Mouse (Mus musculus) thymus, postnatal 25 days (tissue): ENCODE data around the gene Igfbp1.

Experiments used
- DNase-seq: peaks from one replicate; pipeline ENCODE4 v3.0.0; 2022

Igfbp1 gene

DNA sequence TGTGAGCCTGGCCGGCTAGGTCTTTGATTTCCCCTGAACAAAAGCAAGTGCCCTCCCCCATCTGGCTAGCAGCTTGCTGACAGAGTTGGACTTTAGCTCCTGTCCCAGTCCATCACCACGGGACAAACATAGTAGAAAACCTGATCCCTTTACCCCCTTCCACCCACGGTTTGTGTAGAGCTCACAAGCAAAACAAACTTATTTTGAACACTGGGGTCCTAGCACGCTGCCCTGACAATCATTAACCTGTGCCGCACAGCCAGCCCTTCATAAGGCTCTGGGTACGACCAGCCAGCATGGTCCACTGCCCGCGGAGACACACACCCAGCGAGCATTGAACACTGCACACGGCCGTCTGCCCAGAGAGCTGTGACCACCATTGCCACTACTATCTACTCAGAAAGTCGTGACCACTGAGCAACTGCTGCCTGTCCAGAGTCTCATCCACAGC is at the start of gene Igfbp1:
Gene Igfbp1 (plus strand): TSS at position 292 of the 451 bp plus-strand sequence.
- no peak for DNase-seq

DNA sequence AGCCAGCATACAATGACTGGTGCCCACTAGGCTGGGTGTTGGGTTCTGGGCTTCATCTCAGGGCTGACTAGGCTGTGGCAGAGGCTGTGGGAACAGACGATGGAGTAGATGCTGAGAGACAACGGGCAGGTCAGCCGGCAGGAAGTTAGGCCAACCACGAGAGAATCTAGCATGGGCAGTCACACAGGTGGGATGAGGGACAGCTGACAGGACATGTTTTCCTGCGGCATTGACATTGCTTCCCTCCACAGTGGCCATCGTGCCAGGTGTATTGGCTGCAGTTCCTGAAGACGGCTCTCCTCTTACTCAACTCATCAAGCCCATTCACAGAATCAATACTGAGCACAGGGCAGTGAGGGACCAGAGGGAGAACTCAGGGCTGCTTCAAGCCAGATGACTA is 49.6 kb upstream of the Igfbp1 start:
- no peak for DNase-seq

DNA sequence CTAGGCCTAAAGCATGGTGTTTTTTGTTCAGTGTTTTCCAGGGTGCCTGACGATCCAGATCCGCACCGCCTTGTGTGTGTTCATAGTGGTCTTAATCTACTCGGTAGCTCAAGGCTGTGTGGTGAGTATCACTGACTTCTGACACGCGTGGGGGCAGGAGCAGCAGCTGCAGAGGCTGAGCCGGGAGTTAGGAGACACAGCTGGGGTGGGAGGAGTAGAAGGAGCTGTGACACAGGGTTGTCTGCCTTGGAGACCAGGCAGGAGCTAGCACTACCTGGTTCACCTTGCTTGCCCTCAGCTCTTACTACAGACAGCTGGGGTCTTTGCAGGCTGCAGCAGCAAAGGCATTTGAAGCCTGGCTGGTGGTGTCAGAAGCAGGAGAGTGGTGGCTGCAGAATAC is 48.1 kb upstream of the Igfbp1 start:
- peak; percentile 46 for DNase-seq

DNA sequence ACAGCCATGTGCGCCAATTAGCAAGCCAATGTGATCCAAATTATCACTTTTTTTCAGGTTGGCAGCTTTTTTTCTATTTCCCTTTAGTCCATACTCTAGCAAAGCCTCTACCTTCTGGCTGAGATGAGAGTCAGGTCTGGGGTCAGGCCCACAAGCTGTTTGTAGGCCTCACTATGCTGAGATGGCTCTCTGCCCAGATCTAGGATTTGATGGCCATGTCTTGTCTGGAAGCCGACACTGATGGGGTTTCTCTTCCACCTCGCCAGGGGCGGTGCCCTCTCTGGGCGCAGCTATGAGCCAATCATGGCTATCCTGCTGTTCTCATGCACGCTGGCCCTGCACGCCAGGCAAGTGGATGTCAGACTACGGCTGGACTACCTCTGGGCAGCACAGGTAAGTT is 47.1 kb upstream of the Igfbp1 start:
- DNase-seq = no peak

DNA sequence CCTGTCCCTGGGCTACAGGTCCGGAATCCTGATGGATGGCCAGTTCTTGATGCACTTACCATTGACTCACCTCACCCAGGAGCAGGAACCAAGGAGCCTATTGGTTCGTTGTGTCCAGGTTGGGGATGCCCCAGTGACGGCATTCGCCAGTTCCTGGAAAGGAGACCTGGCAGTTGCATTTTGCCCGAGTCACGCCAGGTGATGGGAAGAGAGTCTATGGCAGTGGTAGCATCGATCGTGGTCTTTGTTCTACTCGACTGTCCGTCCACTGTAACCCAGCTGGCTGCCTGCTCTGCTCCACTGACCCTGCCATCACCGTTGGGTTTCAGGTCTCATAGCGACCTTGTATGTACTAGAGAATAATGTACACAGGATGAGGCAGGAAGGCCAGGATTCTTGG is 45.2 kb upstream of the Igfbp1 start:
- no peak for DNase-seq

DNA sequence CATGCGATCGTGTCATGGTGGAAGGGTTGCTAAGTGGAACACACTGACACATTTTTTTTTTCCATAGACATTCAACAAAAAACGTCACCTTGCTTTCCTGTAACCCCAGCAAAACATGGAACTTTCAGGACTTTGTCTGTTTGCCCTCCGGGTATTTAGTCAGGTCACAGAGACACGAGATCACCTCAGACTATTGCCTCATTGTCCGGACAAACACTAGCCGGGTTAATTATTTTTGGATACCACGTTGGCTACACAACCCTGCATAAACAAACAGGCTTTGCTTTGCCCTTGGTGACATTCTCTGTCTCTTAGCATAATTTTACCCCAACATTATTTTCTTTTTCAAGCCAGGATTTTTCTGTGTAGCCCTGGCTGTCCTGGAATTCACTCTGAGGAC is 44.5 kb upstream of the Igfbp1 start:
- no peak for DNase-seq

DNA sequence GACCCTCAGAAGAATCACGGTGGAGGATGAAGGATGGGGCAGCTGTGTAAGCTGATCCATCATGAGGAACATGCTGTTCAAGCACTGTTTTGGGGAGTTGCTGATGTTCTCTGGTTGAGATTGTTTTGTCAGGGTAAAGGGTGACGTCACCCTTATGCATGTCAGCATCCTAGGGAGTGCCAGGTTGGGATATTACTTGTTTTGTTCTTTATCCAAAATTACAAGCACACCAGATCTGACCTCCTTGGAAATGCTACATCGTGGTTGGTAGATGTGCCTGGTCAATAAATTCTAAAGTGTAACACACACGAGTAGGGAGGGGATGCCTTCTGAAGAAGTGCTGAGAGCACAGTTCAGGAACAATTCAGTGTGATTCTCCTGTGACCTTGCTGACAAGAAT is 41.2 kb upstream of the Igfbp1 start:
- DNase-seq = no peak

DNA sequence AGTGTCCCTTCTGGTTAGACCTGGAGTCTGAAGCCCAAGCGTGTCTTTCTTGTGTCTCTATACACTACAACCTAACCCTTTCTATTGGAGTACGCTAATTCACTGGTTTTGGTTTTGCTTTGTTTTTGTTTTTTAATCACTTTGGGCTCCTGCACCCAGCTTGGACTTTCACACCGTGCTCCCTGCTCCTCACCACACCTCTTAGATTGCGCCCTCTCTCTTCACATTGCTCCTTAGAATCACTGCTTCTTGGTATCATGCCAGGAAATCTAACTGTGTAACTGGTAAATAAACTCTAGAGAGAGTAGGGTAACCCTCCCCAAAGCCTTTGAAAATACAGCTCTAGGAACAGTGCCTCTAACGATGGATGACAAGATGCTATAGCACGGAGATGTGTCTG is 39.4 kb upstream of the Igfbp1 start:
- DNase-seq = no peak

DNA sequence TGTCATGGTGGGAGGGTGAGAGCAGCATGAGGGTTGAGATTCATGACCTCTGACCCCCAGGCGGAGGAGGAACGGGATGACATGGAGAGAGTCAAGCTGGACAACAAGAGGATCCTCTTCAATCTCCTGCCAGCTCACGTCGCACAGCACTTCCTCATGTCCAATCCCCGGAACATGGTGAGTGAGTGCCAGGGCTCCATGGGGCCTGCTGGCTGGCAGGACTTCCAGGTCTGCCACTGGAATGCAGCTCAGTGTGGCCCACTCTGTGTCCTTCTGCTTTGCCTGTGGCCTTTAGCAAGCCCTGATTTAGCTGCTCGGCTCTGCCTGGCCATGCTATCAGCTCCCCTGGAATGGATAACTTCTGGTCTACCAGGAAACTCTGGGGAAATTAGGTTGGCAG is 37.4 kb upstream of the Igfbp1 start:
- no peak for DNase-seq

DNA sequence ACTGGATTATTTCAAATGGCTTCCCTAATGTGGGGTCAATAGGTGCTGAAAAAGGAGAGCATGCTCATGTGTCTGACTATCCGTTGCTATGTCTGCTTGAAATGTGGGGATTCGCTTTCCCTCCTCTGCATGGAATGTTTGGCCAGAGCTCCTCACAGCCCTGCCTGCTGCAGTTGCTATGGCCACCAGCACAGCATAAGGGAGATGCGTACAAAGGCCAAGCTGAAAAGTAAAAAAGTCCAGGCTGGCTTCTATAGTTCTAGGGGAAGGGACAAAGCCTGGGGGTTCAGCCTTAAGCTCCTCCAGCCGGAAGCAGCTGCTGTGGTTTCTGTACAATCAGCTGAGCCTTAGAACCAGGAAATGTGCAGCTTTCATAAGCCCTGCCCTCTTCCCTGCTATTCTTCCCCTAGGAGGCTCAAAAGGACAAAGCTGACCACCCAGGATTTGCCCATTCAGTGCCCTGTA is 36.9 kb upstream of the Igfbp1 start:
- peak; percentile 52 for DNase-seq

DNA sequence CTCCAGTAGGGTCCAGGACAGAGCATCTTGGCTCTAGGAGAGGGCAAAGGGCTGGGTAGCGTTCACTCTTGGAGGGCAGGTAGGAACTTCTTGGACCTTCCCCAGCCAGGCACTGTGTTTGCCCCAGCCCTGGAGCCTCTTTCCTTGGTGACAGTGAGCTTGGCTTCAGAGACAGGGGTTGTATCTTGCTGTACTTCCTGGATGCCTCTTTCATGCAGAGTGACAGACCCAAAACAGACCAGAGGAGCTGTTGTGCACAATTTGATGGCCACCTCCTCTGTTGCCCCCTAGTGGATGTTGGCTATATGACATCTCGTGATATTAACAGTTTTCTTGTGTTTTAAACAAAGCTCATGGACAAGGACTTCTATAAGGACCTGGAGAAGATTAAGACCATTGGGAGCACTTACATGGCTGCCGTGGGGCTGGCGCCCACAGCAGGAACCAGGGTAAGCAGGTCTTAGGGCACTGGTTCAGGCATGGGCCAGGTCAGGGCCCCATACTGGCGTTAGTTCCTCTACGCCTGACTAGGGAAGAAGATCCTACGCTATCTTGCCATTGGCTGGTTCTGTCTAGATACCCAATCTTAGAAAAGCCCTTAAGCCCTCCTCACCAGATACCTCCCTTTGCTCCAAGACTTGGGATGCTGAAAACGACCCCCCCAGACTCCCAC is 35.9 kb upstream of the Igfbp1 start:
- peak; percentile 54 for DNase-seq

DNA sequence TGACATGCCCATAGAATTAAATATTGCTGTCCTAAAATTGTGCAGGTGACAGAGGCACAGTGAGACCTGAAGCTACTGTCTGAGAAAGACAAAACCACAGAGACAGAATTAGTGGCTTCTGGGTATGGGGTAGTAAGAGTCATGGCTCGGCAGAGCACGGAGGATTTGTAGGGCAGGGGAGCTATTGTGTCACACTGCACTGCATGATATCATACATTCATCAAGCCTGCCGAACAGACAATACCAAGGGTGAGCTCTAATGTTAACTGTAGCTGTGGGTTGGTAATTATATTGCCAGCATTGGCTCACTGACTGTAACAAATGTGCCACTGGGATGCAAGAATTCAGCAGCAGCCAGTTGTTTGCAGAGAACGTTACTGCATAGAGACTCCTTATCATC is 33.2 kb upstream of the Igfbp1 start:
- no peak for DNase-seq

DNA sequence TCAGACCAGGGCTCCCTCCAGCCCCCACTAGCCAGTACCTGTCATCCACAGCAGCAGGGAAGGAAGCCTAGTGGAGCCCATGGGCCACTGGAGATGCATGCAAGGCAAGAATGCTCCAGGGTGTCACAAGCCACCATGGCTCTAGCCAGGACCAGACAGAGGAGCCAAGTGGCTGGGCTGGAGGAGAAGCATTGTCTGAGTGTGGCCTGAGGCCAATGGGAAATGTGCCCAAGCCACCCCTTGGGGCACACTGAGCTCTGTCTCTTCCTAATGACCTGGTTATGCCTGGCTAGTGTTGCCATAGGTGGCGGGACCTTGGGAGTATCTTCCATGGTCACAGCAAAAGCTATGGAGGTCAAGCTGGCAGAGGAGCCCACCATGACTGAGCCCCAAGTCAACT is 27.9 kb upstream of the Igfbp1 start:
- no peak for DNase-seq

DNA sequence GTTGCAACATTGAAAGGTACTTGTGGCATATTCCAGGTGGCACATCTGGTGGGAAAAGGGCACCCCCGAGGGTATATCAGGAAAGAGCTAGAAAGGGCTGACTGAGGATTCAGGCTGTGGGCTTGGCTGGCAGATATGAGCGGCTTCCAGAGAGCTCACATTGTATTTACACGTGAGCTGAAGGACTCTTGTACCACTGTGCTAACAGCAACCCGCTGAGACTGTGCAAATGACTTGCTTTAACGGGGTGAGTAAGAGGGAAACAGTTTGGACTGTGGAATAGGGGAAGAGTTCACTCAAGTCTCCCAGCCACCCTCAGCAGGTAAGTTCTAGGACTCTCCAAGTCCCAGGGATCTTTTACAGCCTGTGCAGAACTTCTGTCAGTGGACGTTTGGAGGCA is 23.9 kb upstream of the Igfbp1 start:
- no peak for DNase-seq

DNA sequence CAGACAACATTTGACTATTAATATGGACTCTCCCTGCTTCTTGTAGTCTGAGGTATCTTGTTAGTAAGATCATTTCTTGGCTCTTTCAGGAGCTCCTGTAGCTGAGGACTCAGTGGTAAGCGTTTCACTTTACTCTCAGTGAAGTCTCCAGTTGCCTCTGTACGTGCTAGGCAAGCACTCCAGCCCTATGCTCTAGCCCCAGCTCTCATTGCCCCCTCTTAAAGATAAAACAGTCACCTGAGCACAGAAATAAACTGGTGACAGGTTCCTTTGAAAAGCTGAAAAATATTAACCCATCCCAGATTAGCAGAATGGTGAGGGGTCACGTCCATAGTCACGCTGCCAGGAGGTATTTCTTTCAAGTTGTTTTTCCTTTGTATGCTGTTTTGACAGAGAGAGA is 18.9 kb upstream of the Igfbp1 start:
- DNase-seq = no peak

DNA sequence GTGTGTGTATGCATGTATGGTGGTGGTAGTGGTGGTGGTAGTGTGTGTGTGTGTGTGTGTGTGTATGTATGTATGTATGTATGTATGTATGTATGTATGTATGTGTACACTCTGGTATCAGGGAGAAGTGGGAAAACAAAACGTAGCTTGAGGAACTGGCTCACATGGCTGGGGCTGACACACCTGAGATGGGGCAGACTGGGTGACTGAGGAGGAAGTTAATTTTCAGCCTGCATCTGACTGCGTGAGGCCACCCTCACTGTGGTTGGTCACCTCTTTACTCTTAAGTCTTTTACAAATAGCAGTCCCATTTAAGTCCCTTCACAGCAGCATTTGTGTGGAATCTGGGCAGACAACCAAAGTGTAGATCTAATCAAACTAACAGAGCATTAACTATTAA is 18.3 kb upstream of the Igfbp1 start:
- no peak for DNase-seq

DNA sequence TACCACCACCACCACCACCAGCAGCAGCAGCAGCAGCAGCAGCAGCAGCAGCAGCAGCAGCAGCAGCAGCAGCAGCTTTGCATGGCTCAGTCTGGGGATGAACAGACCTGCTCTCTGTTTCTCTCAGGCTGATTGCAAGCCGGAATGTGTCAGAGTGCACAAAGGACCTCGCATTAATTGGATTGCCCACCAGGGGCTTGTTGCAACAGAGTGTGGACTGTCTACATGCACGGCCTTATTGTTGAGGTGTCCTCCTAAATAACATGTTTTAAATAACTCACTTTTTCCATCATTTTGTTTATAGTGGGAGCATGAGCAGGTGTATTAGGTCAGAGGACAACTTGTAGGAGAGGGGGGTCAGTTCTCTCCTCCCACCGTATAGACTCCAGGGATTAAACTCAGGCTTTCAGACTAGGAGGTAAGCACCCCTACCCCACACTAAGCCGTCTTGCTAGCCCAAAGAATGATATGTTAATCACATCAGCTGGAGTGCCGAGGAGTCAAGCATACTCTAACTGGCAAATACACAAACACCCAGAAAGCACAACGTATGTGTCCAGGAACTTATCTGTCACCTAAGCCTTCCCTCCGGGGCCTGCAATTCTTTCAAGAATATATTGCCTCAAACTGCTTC is 15.1 kb upstream of the Igfbp1 start:
- no peak for DNase-seq

DNA sequence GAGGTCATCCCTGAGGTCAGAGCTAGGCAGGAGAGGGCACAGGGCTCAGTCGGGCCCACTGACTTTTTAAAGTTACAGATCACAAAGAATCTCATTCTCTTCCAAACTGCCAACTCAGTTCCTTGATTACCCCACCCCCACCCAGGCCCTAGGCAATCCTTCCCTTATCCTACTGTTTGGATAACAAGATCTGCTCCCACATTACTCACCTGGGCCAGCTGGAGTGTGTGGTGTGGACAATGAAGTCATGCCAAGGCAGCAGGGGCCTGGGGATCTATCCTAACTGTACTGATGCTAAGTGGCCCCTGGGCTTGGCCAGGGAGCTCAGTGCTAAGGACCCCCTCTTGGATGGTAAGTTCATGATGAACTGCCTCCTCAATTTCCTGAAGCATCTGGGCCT is 13.2 kb upstream of the Igfbp1 start:
- no peak for DNase-seq

DNA sequence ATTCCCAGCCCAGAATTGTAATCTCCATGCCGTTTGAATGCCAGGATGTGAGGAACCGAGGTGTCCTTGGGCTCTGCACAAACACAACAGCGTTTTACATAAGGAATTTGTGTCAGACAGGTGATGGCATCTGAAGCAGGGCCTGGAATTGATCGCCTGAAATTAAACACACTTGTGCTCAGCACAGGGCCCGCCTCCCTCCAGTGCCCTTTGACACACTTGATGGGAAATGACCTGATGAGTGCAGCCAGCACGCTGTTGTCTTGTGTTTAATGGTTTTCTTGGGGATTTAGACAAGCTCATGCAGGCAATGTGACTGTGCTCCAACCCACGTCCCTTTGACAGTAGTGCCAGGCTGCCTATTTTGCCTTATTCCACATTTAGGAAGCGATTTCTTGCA is 10.1 kb upstream of the Igfbp1 start:
- DNase-seq = no peak

DNA sequence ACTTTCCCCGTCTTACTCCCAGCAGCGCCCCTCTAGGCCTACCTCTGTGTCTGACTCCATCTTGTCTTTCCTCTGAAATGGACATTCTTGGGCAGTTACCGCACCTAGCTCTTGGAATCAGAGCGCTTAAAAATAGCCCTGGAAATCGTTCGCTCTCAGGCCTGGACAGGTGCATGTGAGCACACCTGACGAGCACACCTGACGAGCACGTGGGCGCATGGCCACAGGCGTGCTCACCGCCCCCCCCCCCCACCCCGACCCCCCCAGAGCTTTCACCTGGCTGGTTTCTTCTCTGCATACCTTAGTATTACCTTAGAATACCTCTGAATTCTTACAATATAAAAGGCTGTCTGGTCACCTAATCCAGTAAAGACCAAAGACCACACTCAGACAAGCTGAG is 9.1 kb upstream of the Igfbp1 start, which contains the start of gene Gm11985:
Gene Gm11985 (minus strand): TSS at position 101 of the 400 bp plus-strand sequence.
- DNase-seq = no peak

DNA sequence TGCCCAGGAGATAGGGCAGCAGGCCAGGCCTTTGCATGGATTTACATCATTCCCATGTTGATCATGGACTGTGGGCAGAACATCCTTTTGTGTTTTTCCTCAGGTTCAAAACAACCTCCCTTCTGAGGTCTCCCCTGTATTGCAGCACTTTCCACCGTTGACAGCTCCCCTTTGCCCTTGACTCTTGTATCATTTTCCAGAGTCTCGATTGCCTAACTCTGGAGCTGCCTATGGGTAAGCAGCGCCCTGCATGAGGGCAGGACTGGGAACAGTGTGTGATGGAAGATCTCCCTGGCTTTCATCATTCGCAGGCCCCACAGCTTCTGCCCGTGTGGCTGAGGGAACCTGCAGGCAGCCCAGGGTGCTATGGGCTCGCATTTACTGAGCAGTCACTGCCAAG is 4.9 kb upstream of the Igfbp1 start:
- no peak for DNase-seq

DNA sequence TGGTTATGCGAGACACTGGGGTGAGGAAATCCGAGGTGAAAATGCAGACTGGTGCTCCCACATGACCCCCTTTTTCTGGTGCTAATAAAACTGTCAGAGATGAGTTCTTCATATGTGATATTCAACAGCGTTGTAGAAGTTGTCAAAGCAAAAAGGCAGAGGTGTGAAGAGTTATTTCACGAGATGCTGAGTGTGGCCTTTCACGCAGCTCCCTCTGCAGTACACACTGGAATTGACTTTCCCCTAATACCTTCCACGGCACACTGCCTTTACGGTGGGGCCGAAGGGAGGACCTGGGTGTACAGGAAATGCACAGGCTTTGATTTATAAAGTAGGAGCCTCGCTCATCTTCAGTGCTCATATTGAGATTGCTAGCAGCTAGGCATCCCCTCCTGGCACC is 4.4 kb upstream of the Igfbp1 start:
- DNase-seq = no peak

DNA sequence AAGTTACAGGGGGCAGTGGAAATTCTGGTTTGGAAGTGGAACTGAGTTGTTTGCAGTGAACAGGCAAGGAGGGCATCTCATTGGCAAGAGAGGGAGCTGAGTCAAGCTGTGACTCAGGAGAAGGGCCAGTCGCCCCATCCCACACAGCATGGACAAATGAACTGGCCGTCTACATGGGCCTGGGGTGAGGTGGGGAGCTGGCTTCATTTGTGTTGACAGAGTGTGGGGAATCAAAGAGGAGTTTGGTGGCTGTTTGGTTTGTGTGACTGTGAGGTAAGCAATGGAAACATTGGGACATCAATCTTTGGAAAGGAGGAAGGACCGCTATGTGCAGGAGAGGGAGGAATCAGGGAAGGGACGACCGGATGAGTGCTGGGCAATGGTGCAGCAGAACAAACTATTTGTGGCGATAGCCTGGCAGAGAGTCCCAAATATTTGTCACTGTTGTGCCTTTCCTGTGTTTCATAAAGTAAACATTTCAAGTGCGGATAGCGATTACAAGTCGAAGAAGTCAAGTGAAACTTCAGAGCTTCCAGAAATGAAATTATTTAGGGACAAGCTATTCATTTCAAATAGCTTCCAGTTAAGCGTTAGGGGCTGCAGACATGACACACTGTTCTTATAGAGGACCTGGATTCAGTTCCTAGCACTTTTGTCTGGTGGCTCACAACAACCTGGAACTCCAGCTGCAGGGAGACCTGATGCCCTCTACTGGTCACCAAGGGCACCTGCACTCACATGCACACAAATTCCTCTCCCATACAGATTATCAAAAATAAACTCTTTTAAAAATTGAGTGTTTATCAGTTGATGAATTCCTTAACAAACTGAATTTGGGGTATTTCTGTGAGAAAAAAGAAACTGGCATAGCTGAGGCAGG is 2.9 kb upstream of the Igfbp1 start:
- DNase-seq = no peak

DNA sequence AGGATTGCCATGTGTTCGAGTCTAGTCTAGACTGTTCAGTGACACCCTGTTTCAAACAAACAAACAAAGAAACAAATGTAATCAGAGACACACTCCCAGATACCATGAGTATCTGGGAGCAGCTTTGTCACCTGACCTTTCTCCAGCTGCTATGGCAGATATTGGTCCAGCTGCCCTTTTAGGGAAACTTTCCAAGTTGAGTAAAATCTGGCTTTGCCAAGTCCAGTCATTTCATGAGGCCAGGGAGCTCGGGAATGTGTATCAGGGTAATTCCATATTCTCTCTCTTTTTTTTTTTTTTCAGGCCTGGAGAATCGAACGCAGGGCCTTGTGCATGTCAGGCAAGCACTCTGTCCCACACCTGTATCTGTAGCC is 2.3 kb upstream of the Igfbp1 start:
- no peak for DNase-seq
